Mouse (Mus musculus) liver, embryonic 14.5 days (tissue): ENCODE data around the gene Vps13d.

Experiments
- CTCF ChIP-seq: IDR thresholded peaks from 2 replicates; pipeline ENCODE4 v1.5.1; 2016; ENCODE audit warnings: antibody characterized with exemption, low read depth, control low read depth
- EP300 ChIP-seq: IDR thresholded peaks from 2 replicates; pipeline ENCODE4 v1.6.1; 2016; ENCODE audit warnings: antibody characterized with exemption, low read depth

DNA sequence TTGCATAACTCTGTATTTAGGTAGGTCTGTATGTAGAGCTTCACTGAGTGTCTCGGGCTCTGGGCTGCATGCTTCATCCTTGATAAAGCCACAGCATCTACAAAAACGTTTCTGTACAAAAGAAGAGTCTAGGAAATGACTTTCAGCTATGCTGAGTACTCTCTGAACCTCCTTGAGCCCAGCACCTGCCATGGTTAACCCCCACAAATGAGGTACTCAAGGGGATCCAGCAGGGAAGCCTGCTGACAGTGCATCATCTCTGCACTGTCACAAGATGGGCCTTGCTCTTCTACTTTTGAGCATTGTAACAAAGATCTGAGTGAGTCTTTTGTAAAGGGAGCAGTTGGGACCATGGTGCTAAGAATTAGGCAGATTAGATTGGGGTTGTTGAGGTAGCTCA lies 162.2 kb downstream of the Vps13d start:
- no peak for TF ChIP-seq CTCF
- TF ChIP-seq EP300, result no peak
